Mouse (Mus musculus) thymus, adult 18-20 months (tissue): ENCODE data around the gene Atp1b2.
A peak's percentile ranks its signal among the peaks of the same experiment; 100 is the strongest.

Experiments
- DNase-seq, 2 experiments: peaks; one replicate each; pipeline ENCODE4 v3.0.0; 2022; ENCODE audit warnings: mixed read lengths in 2 of 2

Atp1b2 gene

GRCm38 (mm10) chr11:69579128-69580017 lies 26.4 kb downstream of the Atp1b2 start:
- DNase-seq = peak; percentile 86 to 92

GRCm38 (mm10) chr11:69578301-69578700 lies 27.4 kb downstream of the Atp1b2 start:
- no peak for DNase-seq

DNA sequence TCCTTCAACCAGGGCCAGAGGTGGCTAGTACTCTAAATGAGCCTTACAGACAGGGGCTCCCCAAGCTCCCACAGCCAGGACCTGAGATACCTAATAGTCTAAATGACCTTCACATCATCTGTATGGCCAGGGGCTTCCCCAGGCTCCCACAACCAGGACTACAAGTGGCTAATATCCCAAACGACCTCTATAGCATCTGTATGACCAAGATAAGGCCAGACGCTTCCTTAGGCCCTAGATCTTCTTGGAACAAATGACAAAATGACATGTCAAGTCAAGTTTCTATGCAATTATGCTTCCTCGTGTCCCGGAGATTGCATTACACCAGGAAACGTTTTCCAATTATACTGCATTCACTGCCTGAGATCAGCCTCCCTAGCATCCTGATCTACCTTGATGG lies 29.4 kb downstream of the Atp1b2 start:
- no peak for DNase-seq

- no peak for DNase-seq
Measured at GRCm38 (mm10) chr11:69575220-69575619, 30.5 kb downstream of the Atp1b2 start.

- DNase-seq = no peak
Measured at GRCm38 (mm10) chr11:69565131-69565530, 40.6 kb downstream of the Atp1b2 start.

GRCm38 (mm10) chr11:69564391-69564790 lies 41.4 kb downstream of the Atp1b2 start:
- no peak for DNase-seq

DNA sequence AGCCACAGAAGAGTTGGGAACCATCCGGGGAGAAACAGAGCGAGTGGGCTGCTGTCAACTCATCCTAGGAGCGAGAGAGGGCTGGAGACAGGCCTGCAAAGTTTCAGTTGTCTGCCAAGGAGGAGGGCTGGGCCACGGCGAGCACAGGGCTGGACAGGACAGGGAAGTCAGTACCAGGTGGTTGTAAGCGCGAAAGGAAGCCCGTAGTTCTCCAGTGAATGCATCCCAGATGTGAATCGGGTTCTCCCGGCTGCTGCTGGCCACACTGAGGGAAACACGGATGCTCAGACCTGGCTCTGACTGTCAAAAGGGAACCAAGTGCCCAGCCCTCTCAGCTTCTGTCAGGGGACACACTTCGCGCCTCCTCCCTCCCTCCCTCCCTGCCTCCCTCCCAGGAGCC lies 42.4 kb downstream of the Atp1b2 start:
- no peak for DNase-seq

DNA sequence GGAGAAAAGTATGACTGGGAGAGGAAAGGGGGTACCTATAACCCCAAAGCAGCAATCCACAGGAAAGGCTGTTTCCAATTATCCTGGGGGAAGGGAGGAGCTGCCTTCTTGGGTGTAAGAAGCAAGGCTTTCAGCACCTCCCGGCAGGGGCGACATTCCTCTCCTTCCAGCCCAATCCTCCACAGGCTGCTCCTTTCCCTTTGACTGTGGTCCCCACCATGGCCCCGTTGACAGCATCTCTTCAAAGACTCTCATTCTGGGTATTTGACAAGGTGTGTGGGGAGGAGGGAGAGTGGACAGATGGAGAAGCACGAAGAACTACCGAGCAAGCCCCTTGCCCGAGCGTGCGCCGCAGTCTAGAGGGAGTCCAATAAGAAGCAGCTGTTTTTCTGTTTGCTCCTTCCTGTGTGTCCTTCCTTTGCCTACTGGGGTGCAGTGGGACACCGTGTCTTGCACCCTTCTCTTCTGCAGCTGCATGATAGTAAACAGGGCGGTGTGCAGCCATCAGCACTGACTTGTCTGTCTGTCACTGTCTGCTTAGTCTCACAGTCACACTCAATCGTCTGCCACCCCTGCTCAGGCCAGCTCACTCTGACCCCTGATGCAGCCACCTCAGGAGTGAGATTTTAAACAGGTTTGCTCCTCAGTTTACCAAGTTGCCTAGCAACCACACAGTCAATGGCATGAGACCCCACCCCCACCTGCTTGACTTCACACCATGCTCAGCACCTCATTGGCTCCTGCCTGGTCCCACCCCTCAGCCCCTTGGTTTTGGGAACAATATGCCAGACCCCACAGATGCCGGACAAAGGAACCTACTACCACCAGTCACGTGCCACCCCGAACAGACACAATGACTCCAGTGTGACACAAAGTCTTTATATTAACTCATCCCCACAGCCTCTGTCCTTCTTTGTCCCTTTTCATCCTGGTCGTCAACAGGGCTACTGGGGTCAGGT lies 44.6 kb downstream of the Atp1b2 start:
- no peak for DNase-seq

DNA sequence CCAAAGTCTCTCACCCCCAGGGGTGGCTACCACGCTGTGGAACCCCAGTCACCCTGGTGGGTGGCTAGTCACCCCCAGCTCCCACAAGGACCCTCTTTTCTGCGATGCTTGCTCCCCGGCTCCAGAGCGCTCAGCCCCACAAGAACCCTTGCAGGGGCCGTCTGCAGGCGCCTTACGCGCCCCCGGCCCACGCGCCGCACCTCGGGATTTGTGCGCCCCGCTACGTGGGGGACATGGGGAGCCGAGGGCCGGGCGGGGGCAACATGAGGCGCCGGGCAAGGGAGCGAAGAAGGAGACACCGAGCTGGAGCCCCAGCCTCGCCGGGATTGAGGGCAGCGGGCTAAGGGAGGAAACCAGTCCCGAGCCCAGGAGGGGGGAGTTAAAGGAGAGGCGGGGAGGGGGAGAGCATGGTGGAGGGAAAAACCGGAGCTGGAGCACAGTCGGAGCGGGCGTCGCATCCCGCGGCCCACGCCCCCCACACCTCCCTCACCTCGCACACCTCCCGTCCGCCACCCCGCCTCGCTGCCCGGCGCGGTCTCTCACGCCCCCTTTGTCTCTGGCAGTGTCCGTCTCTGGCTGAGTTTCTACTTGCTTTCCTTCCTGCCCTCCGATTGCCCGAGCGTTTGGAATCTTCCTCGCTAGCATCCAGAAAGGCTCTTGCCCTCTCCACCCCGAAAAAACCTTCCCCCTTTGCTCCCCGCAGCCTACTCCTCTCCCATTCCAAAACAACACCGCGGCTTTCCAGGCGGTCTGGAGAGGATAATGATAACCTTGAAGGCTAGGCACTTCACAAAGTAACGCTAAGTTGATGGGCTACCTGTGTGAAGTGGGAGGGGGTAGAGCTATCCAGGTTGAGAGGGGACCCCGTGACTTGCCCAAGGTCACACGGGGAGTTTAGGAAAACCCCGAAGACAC lies 45.6 kb downstream of the Atp1b2 start, which contains the start of gene Efnb3:
Efnb3 (minus strand) TSS at position 355 of the 915 bp plus-strand sequence.
- no peak for DNase-seq

DNA sequence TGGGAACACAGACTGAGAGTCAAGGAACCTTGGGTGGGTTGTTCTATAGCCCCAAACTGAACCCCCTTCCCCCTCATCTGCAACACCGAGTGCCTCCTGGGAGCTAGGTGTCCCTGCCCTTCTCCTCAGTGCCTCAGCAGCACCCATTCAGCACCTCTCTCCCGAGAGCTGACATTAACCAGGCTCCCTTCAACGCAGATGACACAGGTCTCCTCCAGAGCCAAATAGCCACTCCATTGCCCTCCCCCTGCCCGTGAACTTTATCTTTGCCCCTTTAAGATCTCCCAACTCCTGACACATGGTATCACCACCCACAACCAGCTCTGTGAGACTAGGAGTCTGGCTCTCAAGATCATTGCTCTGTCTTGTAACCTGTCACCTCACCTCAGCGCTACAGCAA lies 46.6 kb downstream of the Atp1b2 start:
- DNase-seq = no peak

- DNase-seq = no peak
Measured at GRCm38 (mm10) chr11:69558756-69559155, 47.0 kb downstream of the Atp1b2 start.

- DNase-seq = no peak
Measured at GRCm38 (mm10) chr11:69557381-69557958, 48.3 kb downstream of the Atp1b2 start.

GRCm38 (mm10) chr11:69554539-69555140 lies 51.1 kb downstream of the Atp1b2 start:
- DNase-seq = no peak

DNA sequence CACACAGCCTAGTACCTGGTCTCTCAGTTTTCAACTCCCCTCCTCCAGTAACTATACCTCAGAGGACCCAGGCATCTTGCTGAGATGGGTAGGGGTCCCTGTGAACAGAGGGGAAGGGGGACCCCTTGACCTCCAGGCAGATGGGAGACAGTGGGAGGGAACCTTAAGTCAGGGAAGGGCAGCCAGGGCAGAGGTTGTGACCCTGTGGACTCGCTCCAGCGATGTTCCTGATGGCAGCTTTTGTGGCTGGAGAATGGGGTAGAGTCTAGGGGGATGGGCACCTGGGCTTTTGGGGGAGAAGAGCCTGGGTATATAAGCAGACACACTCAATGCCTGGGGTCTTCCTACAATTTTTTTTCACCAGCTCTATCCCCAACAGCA lies 52.4 kb downstream of the Atp1b2 start:
- no peak for DNase-seq

GRCm38 (mm10) chr11:69552622-69553340 lies 53.0 kb downstream of the Atp1b2 start:
- peak in 1 of 2 experiments; percentile 40 for DNase-seq

DNA sequence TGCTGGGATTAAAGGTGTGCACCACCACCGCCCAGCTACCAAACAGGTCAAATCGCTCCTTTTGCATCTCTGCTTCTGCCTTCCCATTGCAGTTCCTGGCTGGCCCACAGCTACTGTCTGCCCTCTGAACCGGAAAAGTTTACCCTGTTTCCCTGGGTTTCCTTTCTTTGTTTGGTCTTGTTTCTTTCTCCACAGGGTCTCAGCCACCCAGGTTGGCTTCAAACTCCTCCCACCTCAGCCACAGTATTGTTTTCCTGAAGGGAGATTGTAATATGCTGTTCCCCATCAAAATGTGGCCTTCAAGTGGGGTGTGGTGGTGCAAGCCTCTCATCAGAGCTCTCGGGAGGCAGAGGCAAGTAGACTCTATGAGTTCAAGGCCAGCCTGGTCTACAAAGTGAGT lies 54.4 kb downstream of the Atp1b2 start:
- DNase-seq = no peak
